Mouse (Mus musculus) layer of hippocampus, postnatal 10 days (tissue): ENCODE measurements around the gene Lrfn2. TPM values are rescaled to one million over a fixed set of nuclear protein-coding genes. Genes with fewer than 3 reads are reported as not detected.

ENCODE experiments used
- DNase-seq, 2 experiments: peaks; one replicate each; pipeline ENCODE4 v3.0.0; 2021; ENCODE audit warnings: low spot score in 2 of 2
- total RNA-seq, 2 experiments: library from RNA; stranded (reverse); gene quantifications; 2 replicates each; pipeline ENCODE4 v1.2.3; 2021

Gene Lrfn2
- total RNA-seq, 2 experiments from 2014 or later, result 38.9 to 40.7 TPM

GRCm38 (mm10) chr17:49031790-49032189 lies 99.6 kb downstream of the Lrfn2 start:
- no peak for DNase-seq

GRCm38 (mm10) chr17:49033276-49033675 lies 101.1 kb downstream of the Lrfn2 start:
- DNase-seq, result no peak

- no peak for DNase-seq
These were observed 101.6 kb downstream of the Lrfn2 start for GRCm38 (mm10) chr17:49033686-49034250.

DNA sequence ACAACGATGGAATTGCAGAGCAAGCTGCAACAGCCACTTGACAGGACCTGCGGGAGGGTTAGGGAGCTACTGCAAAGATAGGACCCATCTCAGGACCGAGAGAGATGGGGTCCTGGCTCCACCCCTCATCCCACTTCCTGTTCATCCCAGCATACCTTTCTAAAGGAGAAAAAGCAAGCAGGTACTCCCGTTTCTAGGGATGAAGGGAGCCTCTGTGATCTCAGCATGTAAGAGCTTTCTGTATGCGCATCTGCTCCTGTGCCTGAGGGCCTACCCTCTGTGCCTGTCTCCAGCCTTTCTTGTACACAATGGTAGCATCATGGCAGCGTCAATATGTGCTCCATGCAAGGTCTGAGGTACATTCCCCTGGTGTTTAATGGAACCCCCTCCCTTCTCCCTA lies 102.9 kb downstream of the Lrfn2 start:
- DNase-seq, result no peak

DNA sequence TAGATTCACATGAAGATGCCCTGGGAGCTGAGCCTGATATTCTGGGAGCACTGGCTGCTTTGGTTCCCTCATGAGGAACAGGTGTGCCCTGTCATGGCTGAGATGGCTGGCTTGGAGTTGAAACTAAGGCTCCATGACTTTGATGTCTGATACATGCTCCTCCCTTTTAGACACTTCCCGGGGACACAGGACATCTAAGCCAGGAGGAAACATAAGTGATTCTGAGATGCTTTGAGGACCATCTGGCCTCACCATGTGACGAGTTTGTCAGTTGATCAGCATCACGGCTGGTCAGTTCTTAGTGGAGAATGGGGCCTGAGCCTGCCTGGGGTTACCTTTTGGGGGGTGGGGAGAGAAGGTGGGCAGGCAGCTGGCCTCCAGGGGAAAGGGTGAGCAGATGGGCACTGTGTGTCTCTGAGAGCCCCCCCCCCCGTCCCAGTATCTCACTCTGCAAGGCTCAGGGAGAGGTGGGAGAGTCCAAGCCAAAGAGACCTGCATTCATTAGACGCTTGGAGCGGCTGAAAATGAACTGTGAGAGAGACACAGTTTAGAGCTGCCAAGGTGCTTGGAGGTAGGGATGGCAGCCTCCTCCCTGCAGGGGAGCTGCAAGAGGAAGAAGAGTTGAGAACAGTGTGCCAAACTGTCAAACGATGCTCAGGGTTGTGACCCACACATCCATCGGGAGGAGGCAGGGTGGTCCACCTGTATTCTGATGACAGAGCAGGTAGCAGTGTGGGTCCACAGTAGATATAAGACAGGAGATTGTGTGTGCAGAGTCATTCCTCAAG lies 105.2 kb downstream of the Lrfn2 start:
- DNase-seq, result no peak

GRCm38 (mm10) chr17:49043806-49044640 lies 111.8 kb downstream of the Lrfn2 start:
- peak; percentile 56 to 65 for DNase-seq

DNA sequence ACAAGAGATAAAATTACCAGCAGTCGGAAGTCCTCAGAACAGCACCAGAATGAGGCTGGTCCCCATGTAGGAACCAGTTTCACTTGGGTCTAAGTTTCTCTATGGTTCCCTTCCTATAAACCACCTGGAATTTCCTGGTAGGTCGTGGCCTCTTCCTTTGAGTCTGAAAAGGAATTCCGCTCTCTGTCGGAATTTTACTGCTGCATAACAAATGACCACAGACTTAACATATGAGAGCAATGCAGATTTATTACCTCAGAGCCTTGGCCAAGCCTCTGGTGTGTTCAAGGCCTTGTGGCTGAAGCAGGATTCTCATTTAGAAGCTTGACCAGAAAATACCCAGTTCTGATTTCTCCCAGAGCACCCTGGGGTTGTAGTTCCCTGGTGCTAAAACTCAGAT lies 115.7 kb downstream of the Lrfn2 start:
- DNase-seq, result no peak

DNA sequence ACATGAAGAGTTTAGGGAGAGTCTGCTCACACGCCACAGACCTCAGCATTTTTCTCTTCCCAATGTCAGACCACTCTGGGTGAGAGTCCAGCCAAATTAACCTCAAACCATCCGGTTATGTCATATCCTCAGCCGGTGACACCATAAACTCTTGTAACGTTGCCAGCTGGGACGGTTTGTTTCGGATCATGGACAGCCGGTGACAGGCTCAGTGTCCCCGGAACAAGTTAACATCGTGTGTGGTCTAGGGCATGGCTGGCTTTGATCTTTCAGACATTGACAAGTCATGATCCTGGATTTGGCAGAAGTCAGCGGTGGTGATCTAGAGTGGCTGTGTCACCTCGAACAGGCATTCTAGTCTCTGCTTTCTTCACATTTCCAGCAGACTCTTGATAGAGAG lies 119.1 kb downstream of the Lrfn2 start:
- no peak for DNase-seq

GRCm38 (mm10) chr17:49061141-49061540 lies 129.0 kb downstream of the Lrfn2 start:
- no peak for DNase-seq

- DNase-seq, result peak in 1 of 2 experiments; percentile 27
These were observed 131.6 kb downstream of the Lrfn2 start for GRCm38 (mm10) chr17:49063789-49064188.

DNA sequence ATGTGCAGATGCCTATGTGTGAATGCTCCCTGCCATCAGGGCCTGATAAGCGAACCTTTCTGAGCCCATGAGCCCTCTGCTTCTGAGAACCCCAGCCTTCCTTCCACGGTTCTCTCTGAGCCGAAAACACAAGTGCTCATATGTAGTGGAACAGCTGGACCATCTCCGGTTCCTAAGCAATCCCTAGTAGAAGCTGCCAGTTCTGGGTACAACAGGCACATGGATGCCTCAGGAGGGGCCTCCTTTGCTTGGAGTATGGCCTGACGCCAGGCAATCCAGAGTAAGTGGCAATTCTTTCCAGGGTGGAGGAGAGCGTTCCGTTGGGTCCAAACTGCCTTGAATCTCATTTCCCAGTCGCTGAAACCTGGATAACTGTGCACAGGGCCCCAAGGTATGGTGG lies 132.3 kb downstream of the Lrfn2 start:
- DNase-seq, result peak; percentile 57 to 68

- no peak for DNase-seq
These were observed 132.9 kb downstream of the Lrfn2 start for GRCm38 (mm10) chr17:49065050-49065449.

GRCm38 (mm10) chr17:49066748-49067147 lies 134.6 kb downstream of the Lrfn2 start:
- peak; percentile 30 to 37 for DNase-seq

DNA sequence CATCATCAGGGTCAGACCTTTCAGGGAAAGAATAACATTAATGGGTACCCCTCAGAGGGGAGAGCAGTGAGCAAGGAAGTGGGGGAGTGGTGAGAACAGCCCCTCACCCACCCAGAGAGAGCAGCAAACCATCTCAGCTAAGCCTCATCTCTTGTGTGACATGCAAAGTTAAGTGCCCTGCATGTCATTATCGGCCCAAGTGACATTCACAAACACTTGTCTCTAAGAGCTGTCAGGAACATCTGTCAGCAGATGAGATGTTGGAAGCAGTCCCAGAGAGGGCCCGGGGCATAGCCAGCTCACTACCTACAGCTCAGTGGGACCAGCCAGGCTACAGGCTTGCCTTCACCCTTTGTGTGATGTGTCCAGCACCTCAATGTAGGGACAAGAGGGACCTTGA lies 146.0 kb downstream of the Lrfn2 start:
- DNase-seq, result no peak

DNA sequence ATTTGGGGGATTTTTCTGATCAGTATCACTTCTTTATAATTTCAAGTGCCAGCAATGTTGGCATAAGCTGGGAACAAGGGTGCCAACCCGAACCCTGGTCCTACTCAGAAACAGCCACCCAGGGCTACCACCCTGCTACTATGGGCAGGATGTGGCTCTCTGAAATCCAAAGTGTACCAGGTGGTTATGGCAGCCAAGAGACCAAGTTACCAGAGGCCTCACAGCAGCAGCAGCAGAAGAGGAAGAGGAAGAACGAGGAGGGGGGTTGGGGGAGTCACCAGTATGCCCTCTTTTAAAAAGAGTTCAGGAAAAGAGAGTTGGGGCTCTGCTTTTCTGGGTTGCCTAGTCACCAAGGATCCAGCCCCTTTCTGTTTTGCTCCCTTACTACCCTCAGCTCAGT lies 147.5 kb downstream of the Lrfn2 start:
- no peak for DNase-seq

GRCm38 (mm10) chr17:49083594-49084380 lies 151.6 kb downstream of the Lrfn2 start:
- peak; percentile 53 to 71 for DNase-seq

DNA sequence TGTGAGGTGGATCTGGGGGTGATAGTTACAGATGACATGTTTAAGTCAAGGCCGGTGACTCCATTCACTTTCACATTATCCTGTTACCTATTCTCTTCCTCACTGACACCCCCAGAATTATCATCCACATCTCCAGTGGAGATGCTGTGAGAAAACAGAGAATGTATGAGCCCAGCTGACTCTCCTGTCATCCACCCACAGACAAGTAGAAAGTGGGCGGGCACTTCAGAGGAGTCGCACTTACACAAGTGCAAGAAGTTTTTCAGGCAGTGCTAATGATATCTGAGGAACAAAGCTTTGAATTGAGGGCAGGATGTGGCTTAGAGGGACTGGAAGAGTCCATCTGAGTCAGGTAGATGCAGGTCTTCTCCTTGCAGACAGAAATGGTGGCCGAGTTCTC lies 152.9 kb downstream of the Lrfn2 start:
- no peak for DNase-seq

GRCm38 (mm10) chr17:49096781-49097544 lies 164.8 kb downstream of the Lrfn2 start:
- no peak for DNase-seq

DNA sequence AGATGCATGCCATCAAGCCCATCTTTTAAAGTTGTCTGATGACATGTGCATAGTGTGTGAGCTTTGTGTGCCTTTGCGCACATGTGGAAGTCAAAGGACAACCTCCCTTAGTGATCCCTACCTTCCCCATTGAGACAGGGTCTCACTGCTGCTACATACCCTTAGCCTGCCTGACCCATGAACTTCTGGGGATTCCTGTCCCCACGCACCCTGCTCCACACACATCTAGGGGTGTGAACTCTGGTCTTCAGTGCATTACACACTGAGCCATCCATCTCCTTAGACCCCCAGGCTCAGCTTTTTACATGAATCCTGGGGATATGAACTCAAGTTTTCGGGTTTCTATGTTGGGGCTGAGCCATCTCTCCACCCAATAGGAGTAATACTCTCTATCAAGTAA lies 179.2 kb downstream of the Lrfn2 start:
- DNase-seq, result no peak

GRCm38 (mm10) chr17:49111911-49112310 lies 179.7 kb downstream of the Lrfn2 start:
- no peak for DNase-seq
